Mouse (Mus musculus) MEL (cell line): ENCODE data around the gene Utp20. TPM values are rescaled to one million over a fixed set of nuclear protein-coding genes. Genes with fewer than 3 reads are reported as not detected.

Source experiments
- DNase-seq: peaks from one replicate; pipeline ENCODE4 v3.0.0; 2011; ENCODE audit warnings: low read depth, low spot score
- H3K27ac ChIP-seq: 2 replicates; pipeline ENCODE4 v1.5.1; 2012; ENCODE audit warnings: low read depth, mild to moderate bottlenecking, control low read depth, low read length, moderate library complexity; ENCODE audit not compliant: control insufficient read depth
- H3K27me3 ChIP-seq, 2 experiments: fragments of 150-350 bp in 1 of 2; sonication (generic) in 1 of 2; 2 replicates each; pipeline ENCODE4 v1.6.1; 2012; ENCODE audit warnings: low read length in 2 of 2, mild to moderate bottlenecking in 2 of 2, improper control_type of control experiment in 1 of 2, moderate library complexity in 1 of 2; ENCODE audit not compliant: insufficient read depth in 2 of 2, control insufficient read depth in 1 of 2
- H3K36me3 ChIP-seq, 2 experiments: 2 replicates each; pipeline ENCODE4 v1.6.1; 2012 to 2014; ENCODE audit warnings: low read length in 2 of 2, improper control_type of control experiment in 1 of 2, inconsistent platforms in 1 of 2, mild to moderate bottlenecking in 1 of 2; ENCODE audit not compliant: insufficient read depth in 2 of 2, control insufficient read depth in 1 of 2
- H3K4me1 ChIP-seq, 2 experiments: fragments of 150-350 bp in 1 of 2; sonication (generic) in 1 of 2; 2 replicates each; pipeline ENCODE4 v1.6.1; 2012; ENCODE audit warnings: low read length in 2 of 2, improper control_type of control experiment in 1 of 2, mild to moderate bottlenecking in 1 of 2; ENCODE audit not compliant: insufficient read depth in 2 of 2, control insufficient read depth in 1 of 2
- H3K4me3 ChIP-seq, 2 experiments: fragments of 150-350 bp in 1 of 2; sonication (generic) in 1 of 2; 2 replicates each; pipeline ENCODE4 v1.5.1; 2012; ENCODE audit warnings: low read depth in 2 of 2, low read length in 2 of 2, mild to moderate bottlenecking in 2 of 2, moderate library complexity in 2 of 2, control low read depth in 1 of 2, improper control_type of control experiment in 1 of 2; ENCODE audit not compliant: control insufficient read depth in 1 of 2, insufficient read depth in 1 of 2
- H3K79me2 ChIP-seq: 2 replicates; pipeline ENCODE4 v1.6.1; 2012; ENCODE audit warnings: mild to moderate bottlenecking, low read length, moderate library complexity; ENCODE audit not compliant: control insufficient read depth, poor library complexity, insufficient read depth
- H3K9ac ChIP-seq: 2 replicates; pipeline ENCODE4 v1.6.1; 2012; ENCODE audit warnings: low read depth, mild to moderate bottlenecking, control low read depth, low read length, moderate library complexity; ENCODE audit not compliant: control insufficient read depth, poor library complexity, severe bottlenecking
- H3K9me3 ChIP-seq: fragments of 150-350 bp; sonication (generic); replicated peaks from 2 replicates; pipeline ENCODE4 v1.6.1; 2012; ENCODE audit warnings: mild to moderate bottlenecking, low read length, improper control_type of control experiment, moderate library complexity; ENCODE audit not compliant: insufficient read depth
- BHLHE40 ChIP-seq: IDR thresholded peaks from 2 replicates; pipeline ENCODE4 v1.6.1; 2012; ENCODE audit warnings: low read depth, mild to moderate bottlenecking, inconsistent platforms, low read length, improper control_type of control experiment, borderline replicate concordance
- CHD1 ChIP-seq: IDR thresholded peaks from 2 replicates; pipeline ENCODE4 v1.6.1; 2012; ENCODE audit warnings: low read depth, mild to moderate bottlenecking, inconsistent platforms, low read length, improper control_type of control experiment
- CHD2 ChIP-seq: IDR thresholded peaks from 2 replicates; pipeline ENCODE4 v1.6.1; 2011; ENCODE audit warnings: low read length, improper control_type of control experiment
- CTCF ChIP-seq, 3 experiments: IDR thresholded peaks in 2 of 3; conservative IDR thresholded peaks in 1 of 3; 2 replicates each; pipeline ENCODE4 v1.5.1; 2011 to 2012; ENCODE audit warnings: low read length in 3 of 3, low read depth in 2 of 3, mild to moderate bottlenecking in 2 of 3, improper control_type of control experiment in 1 of 3, inconsistent platforms in 1 of 3, mixed read lengths in 1 of 3, moderate library complexity in 1 of 3; ENCODE audit not compliant: control insufficient read depth in 1 of 3, insufficient read depth in 1 of 3, poor library complexity in 1 of 3, severe bottlenecking in 1 of 3
- EP300 ChIP-seq, 2 experiments: IDR thresholded peaks; 2 replicates each; pipeline ENCODE4 v1.6.1; 2011; ENCODE audit warnings: improper control_type of control experiment in 2 of 2, low read length in 2 of 2, low read depth in 1 of 2, mild to moderate bottlenecking in 1 of 2
- ETS1 ChIP-seq: IDR thresholded peaks from 2 replicates; pipeline ENCODE4 v1.6.1; 2012; ENCODE audit warnings: low read depth, mild to moderate bottlenecking, inconsistent platforms, low read length, improper control_type of control experiment, moderate library complexity
- GABPA ChIP-seq: IDR thresholded peaks from 2 replicates; pipeline ENCODE4 v1.6.1; 2012; ENCODE audit warnings: low read depth, mild to moderate bottlenecking, inconsistent platforms, low read length, improper control_type of control experiment, moderate library complexity
- KAT2A ChIP-seq: conservative IDR thresholded peaks from 2 replicates; pipeline ENCODE4 v1.6.1; 2012; ENCODE audit warnings: low read depth, low read length, improper control_type of control experiment, inconsistent platforms
- MAX ChIP-seq: IDR thresholded peaks from 2 replicates; pipeline ENCODE4 v1.6.1; 2011; ENCODE audit warnings: low read length, improper control_type of control experiment
- MXI1 ChIP-seq: IDR thresholded peaks from 2 replicates; pipeline ENCODE4 v1.6.1; 2011; ENCODE audit warnings: mild to moderate bottlenecking, low read depth, low read length, improper control_type of control experiment
- NELFE ChIP-seq: IDR thresholded peaks from 2 replicates; pipeline ENCODE4 v1.6.1; 2011; ENCODE audit warnings: low read depth, low read length, improper control_type of control experiment
- POLR2A ChIP-seq, 2 experiments: IDR thresholded peaks; 2 replicates each; pipeline ENCODE4 v1.6.1; 2011 to 2012; ENCODE audit warnings: low read length in 2 of 2, mild to moderate bottlenecking in 2 of 2, control low read depth in 1 of 2, improper control_type of control experiment in 1 of 2, low read depth in 1 of 2, moderate library complexity in 1 of 2; ENCODE audit not compliant: control insufficient read depth in 1 of 2, insufficient read depth in 1 of 2, poor library complexity in 1 of 2
- POLR2AphosphoS2 ChIP-seq: IDR thresholded peaks from 2 replicates; pipeline ENCODE4 v1.6.1; 2011; ENCODE audit warnings: low read length, improper control_type of control experiment
- TBP ChIP-seq: IDR thresholded peaks from 2 replicates; pipeline ENCODE4 v1.8.0; 2011; ENCODE audit warnings: low read depth, low read length, improper control_type of control experiment
- TCF12 ChIP-seq: IDR thresholded peaks from 2 replicates; pipeline ENCODE4 v1.6.1; 2014; ENCODE audit warnings: low read depth, mild to moderate bottlenecking, inconsistent platforms, low read length, improper control_type of control experiment, moderate library complexity
- UBTF ChIP-seq: IDR thresholded peaks from 2 replicates; pipeline ENCODE4 v1.6.1; 2012; ENCODE audit warnings: low read depth, mild to moderate bottlenecking, inconsistent platforms, low read length, improper control_type of control experiment, moderate library complexity, borderline replicate concordance; ENCODE audit not compliant: insufficient read depth
- USF2 ChIP-seq, 2 experiments: IDR thresholded peaks; 2 replicates each; pipeline ENCODE4 v1.6.1; 2011 to 2012; ENCODE audit warnings: improper control_type of control experiment in 2 of 2, low read length in 2 of 2, borderline replicate concordance in 1 of 2, inconsistent platforms in 1 of 2, low read depth in 1 of 2, mild to moderate bottlenecking in 1 of 2; ENCODE audit not compliant: insufficient read depth in 1 of 2
- ZKSCAN1 ChIP-seq: IDR thresholded peaks from 2 replicates; pipeline ENCODE4 v1.6.1; 2012; ENCODE audit warnings: low read depth, mild to moderate bottlenecking, inconsistent platforms, low read length, improper control_type of control experiment, moderate library complexity
- ZMIZ1 ChIP-seq: IDR thresholded peaks from 2 replicates; pipeline ENCODE4 v1.6.1; 2012; ENCODE audit warnings: low read depth, mild to moderate bottlenecking, inconsistent platforms, low read length, improper control_type of control experiment, moderate library complexity
- polyA plus RNA-seq, 2 experiments: library from polyadenylated mRNA; stranded (reverse) in 1 of 2; unstranded in 1 of 2; fragments of >175 nt in 1 of 2; fragments of >200 nt in 1 of 2; gene quantifications; 2 replicates each; pipeline versions ENCODE4 v1.2.1 to v1.2.4; 2012; ENCODE audit warnings: low replicate concordance in 2 of 2, low read depth in 1 of 2; ENCODE audit not compliant: insufficient read length in 2 of 2, insufficient read depth in 1 of 2, missing spikeins in 1 of 2
- total RNA-seq: library from RNA; depleted of rRNA; stranded (reverse); fragments of 300-350 nt; gene quantifications from 2 replicates; pipeline ENCODE4 v1.2.3, GENCODE M21; 2012

The Utp20 gene
- total and polyA plus RNA-seq, 3 experiments, result 56.5 to 138 (median 62.8) TPM

- no peak overlapping the region for H3K4me3 ChIP-seq
- TF ChIP-seq CHD2 (no peak), MAX (no peak), CTCF (IDR thresholded peaks at IDR 0.05 in 2 of 3, conservative IDR thresholded peaks at IDR 0.05 in 1 of 3; ENCODE audit: control insufficient read depth in 1 of 3, insufficient read depth in 1 of 3, low read depth in 2 of 3, low read length in 3 of 3, poor library complexity in 1 of 3, severe bottlenecking in 1 of 3) (no peak), KAT2A (no peak), ETS1 (no peak), POLR2AphosphoS2 (no peak), BHLHE40 (no peak), EP300 (IDR thresholded peaks at IDR 0.05; ENCODE audit: low read depth in 1 of 2, low read length in 2 of 2) (no peak), CHD1 (no peak), MXI1 (no peak), ZMIZ1 (no peak), TBP (no peak), ZKSCAN1 (no peak)
- no peak for DNase-seq
Observed at GRCm38 (mm10) chr10:88715621-88716020, 111.0 kb downstream of the Utp20 start.

GRCm38 (mm10) chr10:88714744-88715143, 111.9 kb downstream of the Utp20 start:
- H3K27me3 ChIP-seq, result peaks cover 0 to 3% of the 10 kb centered on the region in 2 experiments; a peak in 3 of 4 replicates
- no peak overlapping the region for H3K4me3 ChIP-seq
- no peaks in the 10 kb centered on the region for H3K9me3 ChIP-seq
- no peak overlapping the region for H3K9ac ChIP-seq
- H3K27ac ChIP-seq, result no peak overlapping the region
- no peak for DNase-seq
- TF ChIP-seq MAX (no peak), ZKSCAN1 (no peak), POLR2A (IDR thresholded peaks at IDR 0.05; ENCODE audit: control insufficient read depth in 1 of 2, insufficient read depth in 1 of 2, low read depth in 1 of 2, low read length in 2 of 2, poor library complexity in 1 of 2) (no peak), TCF12 (no peak), USF2 (IDR thresholded peaks at IDR 0.05; ENCODE audit: borderline replicate concordance in 1 of 2, insufficient read depth in 1 of 2, low read depth in 1 of 2, low read length in 2 of 2) (no peak), GABPA (no peak), UBTF (no peak), NELFE (no peak), POLR2AphosphoS2 (no peak)
- TF ChIP-seq, all 39 proteins: peak for 0
- Histone ChIP-seq H3K36me3 (peaks cover 0 to 6% of the 10 kb centered on the region in 2 experiments; a peak in 2 of 4 replicates), H3K4me1 (peaks cover 0 to 7% of the 10 kb centered on the region in 2 experiments; a peak in 2 of 4 replicates), H3K79me2 (no peaks in the 10 kb centered on the region)

More at GRCm38 (mm10) chr10:88715621-88716020, 111.0 kb downstream of the Utp20 start:
- peaks cover 0 to 7% of the 10 kb centered on the region in 2 experiments; a peak in 2 of 4 replicates for H3K4me1 ChIP-seq
- H3K9me3 ChIP-seq, result no peaks in the 10 kb centered on the region
- H3K79me2 ChIP-seq, result no peaks in the 10 kb centered on the region
- H3K9ac ChIP-seq, result no peak overlapping the region
- H3K27ac ChIP-seq, result no peak overlapping the region
- peaks cover 0 to 3% of the 10 kb centered on the region in 2 experiments; a peak in 3 of 4 replicates for H3K27me3 ChIP-seq
- peaks cover 0 to 6% of the 10 kb centered on the region in 2 experiments; a peak in 2 of 4 replicates for H3K36me3 ChIP-seq
